Mouse (Mus musculus) cerebellum, adult 2 months (tissue): ENCODE data around the gene Scd4. TPM values are rescaled to one million over a fixed set of nuclear protein-coding genes. Genes with fewer than 3 reads are reported as not detected.

ENCODE experiments used
- DNase-seq, 2 experiments: peaks; one replicate each; pipeline ENCODE4 v3.0.0; 2021
- H3K27ac ChIP-seq: fragments of 200-500 bp; 2 replicates; pipeline ENCODE4 v1.5.1; 2012; ENCODE audit warnings: low read length, control low read depth, inconsistent platforms; ENCODE audit not compliant: insufficient read depth
- H3K27me3 ChIP-seq: fragments of 200-500 bp; 2 replicates; pipeline ENCODE4 v1.6.1; 2012; ENCODE audit warnings: inconsistent platforms, mild to moderate bottlenecking, low read length, moderate library complexity; ENCODE audit not compliant: control insufficient read depth, insufficient read depth
- H3K4me1 ChIP-seq: fragments of 200-500 bp; 2 replicates; pipeline ENCODE4 v1.6.1; 2011; ENCODE audit warnings: low read length; ENCODE audit not compliant: control insufficient read depth, insufficient read depth
- H3K4me3 ChIP-seq: fragments of 200-500 bp; replicated peaks from 2 replicates; pipeline ENCODE3; 2011; ENCODE audit warnings: mild to moderate bottlenecking, low read depth, low read length, control low read depth; ENCODE audit not compliant: insufficient read depth
- CTCF ChIP-seq: fragments of 200-500 bp; IDR thresholded peaks from 2 replicates; pipeline ENCODE4 v1.5.1; 2011; ENCODE audit warnings: low read depth, mild to moderate bottlenecking, control low read depth, low read length, moderate library complexity, borderline replicate concordance; ENCODE audit not compliant: insufficient read depth
- POLR2A ChIP-seq: fragments of 200-500 bp; IDR thresholded peaks from 2 replicates; pipeline ENCODE4 v1.6.1; 2011; ENCODE audit warnings: low read length, control low read depth, borderline replicate concordance; ENCODE audit not compliant: insufficient read depth
- WGBS: fragments of 180-500 bp; shearing (Covaris S2); methylation state at CpG from one replicate; pipeline ENCODE4 v1.1.7; 2018; 5-methylcytosine and 5-hydroxymethylcytosine counted together
- polyA plus RNA-seq: library from polyadenylated mRNA; depleted of rRNA; stranded (reverse); fragments of >200 nt; gene quantifications from 2 replicates; pipeline ENCODE4 v1.2.3, GENCODE M21; 2012

Scd4 gene
- polyA plus RNA-seq, 1 experiment, result 0.18 TPM

DNA sequence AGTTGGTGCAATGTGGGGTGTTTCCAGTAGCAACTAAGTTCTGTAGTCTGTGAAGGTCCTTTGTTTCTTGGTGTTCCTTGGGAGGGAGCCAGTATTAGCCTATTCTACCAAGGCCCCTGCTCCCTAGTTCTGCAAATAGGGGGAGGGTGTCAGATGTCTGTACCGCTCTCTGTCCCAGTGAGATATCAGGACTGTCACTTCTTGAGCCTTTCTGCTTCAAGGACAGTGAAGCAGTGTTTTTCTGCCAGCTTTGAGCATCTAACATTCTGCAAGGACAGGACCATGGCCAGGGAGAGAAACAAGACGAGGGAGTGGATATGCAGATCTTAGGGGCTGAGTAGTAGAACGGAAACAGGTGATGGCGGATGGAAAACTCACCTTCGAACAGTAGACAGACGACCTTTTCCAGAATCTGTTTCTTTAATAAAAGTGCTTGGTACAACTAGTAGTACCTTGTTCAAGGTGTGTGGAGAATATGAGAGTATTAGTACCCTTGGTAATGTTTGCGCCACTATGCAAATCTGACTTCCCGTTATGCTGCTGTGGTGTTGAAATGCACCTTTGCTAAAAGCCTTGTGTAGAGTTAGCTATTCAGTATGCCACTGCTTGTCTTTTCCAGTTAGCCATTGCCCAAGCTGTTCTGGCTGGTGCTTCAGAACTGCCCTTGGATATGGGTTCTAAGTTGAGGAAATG lies 35.7 kb upstream of the Scd4 start:
- Histone ChIP-seq H3K4me1 (peaks cover 35% of the 10 kb centered on the region), H3K27me3 (no peaks in the 10 kb centered on the region), H3K4me3 (peak overlapping the region; percentile 51), H3K27ac (peak overlapping the region; percentile 45; the same call in 1 of the 2 replicates)
- DNase-seq, result no peak
- TF ChIP-seq CTCF, result no peak
- TF ChIP-seq POLR2A, result no peak; the same call in 1 of the 2 replicates
- WGBS, result 18% methylated on average over 8 of the region's 8 CpGs

DNA sequence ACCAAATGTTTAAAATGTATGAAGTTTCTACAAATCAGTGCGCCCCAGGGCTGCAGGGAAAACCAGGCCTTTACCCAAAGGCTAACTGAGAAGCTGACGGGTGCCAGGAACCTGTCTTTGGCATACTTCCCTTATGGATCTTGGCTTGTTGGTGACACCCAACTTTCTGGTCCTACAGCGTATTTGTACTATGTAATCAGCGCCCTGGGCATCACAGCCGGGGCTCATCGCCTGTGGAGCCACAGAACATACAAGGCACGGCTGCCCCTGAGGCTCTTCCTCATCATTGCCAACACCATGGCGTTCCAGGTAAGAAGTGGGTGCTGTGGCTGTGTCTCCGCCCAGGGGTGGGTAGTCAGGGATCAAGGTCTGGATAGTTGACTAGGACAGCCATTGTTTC lies 35.0 kb upstream of the Scd4 start:
- Histone ChIP-seq H3K4me1 (peaks cover 30% of the 10 kb centered on the region), H3K27ac (no peak overlapping the region; the same call in 1 of the 2 replicates), H3K27me3 (no peaks in the 10 kb centered on the region), H3K4me3 (peak overlapping the region; percentile 51)
- no peak for TF ChIP-seq CTCF
- TF ChIP-seq POLR2A, result no peak
- 12% methylated on average over 9 of the region's 9 CpGs for WGBS
- DNase-seq, result peak; percentile 53 to 54

DNA sequence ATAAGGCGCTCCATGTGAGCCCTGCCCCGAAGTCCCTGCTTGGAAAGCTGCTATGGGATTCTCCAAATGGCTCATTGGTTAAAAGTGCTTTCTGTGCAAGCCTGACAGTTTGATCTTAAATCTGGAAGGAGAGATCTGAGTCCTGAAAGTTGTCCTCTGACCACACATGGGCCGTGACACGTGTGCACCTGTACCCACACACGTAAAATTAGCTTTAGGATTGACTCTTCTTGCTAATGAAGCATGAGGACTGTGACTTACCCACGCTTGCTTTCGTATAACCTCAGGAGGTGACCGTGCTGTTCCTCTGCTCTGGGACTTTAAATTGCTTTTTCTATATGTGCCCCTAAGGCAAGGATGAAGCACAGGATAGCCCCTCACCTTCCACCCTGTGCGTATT lies 33.8 kb upstream of the Scd4 start:
- no peak overlapping the region for H3K27ac ChIP-seq
- no peak for TF ChIP-seq CTCF
- no peak for TF ChIP-seq POLR2A
- no peak for DNase-seq
- 40% methylated on average over 9 of the region's 9 CpGs for WGBS
- H3K4me1 ChIP-seq, result peaks cover 28% of the 10 kb centered on the region
- H3K27me3 ChIP-seq, result no peaks in the 10 kb centered on the region
- peak overlapping the region; percentile 18 for H3K4me3 ChIP-seq

DNA sequence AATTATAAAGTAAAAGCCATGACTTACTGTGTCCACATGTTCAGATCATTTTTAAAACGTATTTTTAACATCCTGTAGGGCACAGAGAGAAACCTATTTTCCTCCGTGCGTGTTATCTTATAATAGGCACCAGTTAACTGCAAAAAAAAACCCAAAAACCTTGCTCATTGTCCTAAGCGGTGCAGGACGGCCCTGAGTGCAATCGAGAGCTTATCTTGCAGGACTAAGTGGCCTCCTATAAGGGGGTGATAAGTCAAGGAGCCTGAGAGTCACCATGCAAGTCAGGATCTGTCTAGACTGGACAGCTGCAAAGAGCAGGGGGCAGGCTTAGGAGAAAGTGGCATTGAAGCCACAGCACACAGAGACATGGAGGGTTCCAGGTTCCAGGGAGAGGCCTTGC lies 33.0 kb upstream of the Scd4 start:
- TF ChIP-seq POLR2A, result no peak
- no peak for TF ChIP-seq CTCF
- H3K4me3 ChIP-seq, result no peak overlapping the region
- no peaks in the 10 kb centered on the region for H3K27me3 ChIP-seq

GRCm38 (mm10) chr19:44300520-44300919 lies 32.4 kb upstream of the Scd4 start:
- DNase-seq, result no peak
- peaks cover 28% of the 10 kb centered on the region for H3K4me1 ChIP-seq
- peak overlapping the region; percentile 55; the same call in 1 of the 2 replicates for H3K27ac ChIP-seq
- H3K27me3 ChIP-seq, result no peaks in the 10 kb centered on the region
- no peak for TF ChIP-seq POLR2A
- no peak for TF ChIP-seq CTCF
- WGBS, result 51% methylated on average over 7 of the region's 7 CpGs
- H3K4me3 ChIP-seq, result no peak overlapping the region

More for the DNA sequence above, 33.0 kb upstream of the Scd4 start:
- Histone ChIP-seq H3K4me1 (peaks cover 28% of the 10 kb centered on the region), H3K27ac (no peak overlapping the region)
- WGBS, result 59% methylated on average over 6 of the region's 6 CpGs
- no peak for DNase-seq

DNA sequence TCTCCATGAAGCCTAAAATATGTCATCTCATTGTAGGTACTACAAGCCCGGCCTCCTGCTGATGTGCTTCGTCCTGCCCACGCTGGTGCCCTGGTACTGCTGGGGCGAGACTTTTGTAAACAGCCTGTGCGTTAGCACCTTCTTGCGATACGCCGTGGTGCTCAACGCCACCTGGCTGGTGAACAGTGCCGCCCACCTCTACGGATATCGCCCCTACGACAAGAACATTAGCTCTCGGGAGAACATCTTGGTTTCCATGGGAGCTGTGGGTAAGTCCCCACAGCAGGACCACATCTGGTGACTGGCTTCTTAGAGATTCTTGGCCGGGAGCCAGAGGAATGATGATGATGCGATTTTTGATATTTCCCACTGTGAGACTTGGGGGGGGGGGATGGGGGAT lies 31.7 kb upstream of the Scd4 start:
- no peak for TF ChIP-seq POLR2A
- no peak for TF ChIP-seq CTCF
- H3K27me3 ChIP-seq, result no peaks in the 10 kb centered on the region
- WGBS, result 16% methylated on average over 16 of the region's 16 CpGs
- peak overlapping the region; percentile 17 for H3K4me3 ChIP-seq
- DNase-seq, result peak; percentile 53 to 62
- peak overlapping the region; percentile 55 for H3K27ac ChIP-seq
- H3K4me1 ChIP-seq, result peaks cover 28% of the 10 kb centered on the region

GRCm38 (mm10) chr19:44301671-44302305 lies 31.1 kb upstream of the Scd4 start:
- Histone ChIP-seq H3K27me3 (no peaks in the 10 kb centered on the region), H3K4me1 (peaks cover 28% of the 10 kb centered on the region), H3K27ac (no peak overlapping the region), H3K4me3 (no peak overlapping the region)
- TF ChIP-seq POLR2A (no peak), CTCF (no peak)
- 61% methylated on average over 9 of the region's 9 CpGs for WGBS
- peak in 1 of 2 experiments; percentile 8 for DNase-seq

- Histone ChIP-seq H3K27me3 (no peaks in the 10 kb centered on the region), H3K27ac (no peak overlapping the region), H3K4me3 (no peak overlapping the region), H3K4me1 (peaks cover 29% of the 10 kb centered on the region)
- DNase-seq, result peak in 1 of 2 experiments; percentile 27
- WGBS, result 30% methylated on average over 11 of the region's 11 CpGs
- no peak for TF ChIP-seq POLR2A
- TF ChIP-seq CTCF, result no peak
These were observed 30.0 kb upstream of the Scd4 start for GRCm38 (mm10) chr19:44302901-44303300.
